Mouse (Mus musculus) liver, embryonic 13.5 days (tissue): Measurements from ENCODE around the gene Aarsd1. TPM values are rescaled to one million over a fixed set of nuclear protein-coding genes. Genes with fewer than 3 reads are reported as not detected.
"Not testable (repeated sequence)": the region's sequence is repeated elsewhere in the genome, so short reads cannot be mapped to it uniquely, and the experiment has no call there.

Source experiments
- ATAC-seq: fragments of 200-750 bp; cut with Nextera tagmentation; 2 replicates; pipeline ENCODE4 v1.8.0; 2017; ENCODE audit warnings: low read depth, mild to moderate bottlenecking, moderate number of reproducible peaks, moderate library complexity
- DNase-seq: peaks from one replicate; pipeline ENCODE4 v3.0.0; 2022
- H3K27ac ChIP-seq: fragments of 300-500 bp; sonication (generic); 2 replicates; pipeline ENCODE4 v1.5.1; 2015; ENCODE audit warnings: moderate library complexity, mild to moderate bottlenecking, inconsistent platforms
- H3K27me3 ChIP-seq: fragments of 300-500 bp; sonication (generic); 2 replicates; pipeline ENCODE4 v1.6.1; 2015; ENCODE audit warnings: mild to moderate bottlenecking, inconsistent platforms
- H3K36me3 ChIP-seq: fragments of 300-500 bp; sonication (generic); 2 replicates; pipeline ENCODE4 v1.6.1; 2015; ENCODE audit warnings: mild to moderate bottlenecking, inconsistent platforms
- H3K4me1 ChIP-seq: fragments of 300-500 bp; sonication (generic); replicated peaks from 2 replicates; pipeline ENCODE4 v1.6.1; 2015; ENCODE audit warnings: inconsistent platforms
- H3K4me2 ChIP-seq: fragments of 300-500 bp; sonication (generic); 2 replicates; pipeline ENCODE4 v1.6.1; 2015; ENCODE audit warnings: inconsistent platforms, mild to moderate bottlenecking, moderate library complexity
- H3K4me3 ChIP-seq: fragments of 300-500 bp; sonication (generic); replicated peaks from 2 replicates; pipeline ENCODE4 v1.5.1; 2015; ENCODE audit warnings: mild to moderate bottlenecking, inconsistent platforms
- H3K9ac ChIP-seq: fragments of 300-500 bp; sonication (generic); 2 replicates; pipeline ENCODE4 v1.6.1; 2015; ENCODE audit warnings: mild to moderate bottlenecking, inconsistent platforms
- H3K9me3 ChIP-seq: fragments of 300-500 bp; sonication (generic); replicated peaks from 2 replicates; pipeline ENCODE4 v1.6.1; 2016; ENCODE audit warnings: inconsistent platforms
- WGBS: fragments of 180-500 bp; shearing (Covaris S2); methylation state at CpG from one replicate; pipeline ENCODE4 v1.1.7; 2015; ENCODE audit not compliant: insufficient replicate concordance; 5-methylcytosine and 5-hydroxymethylcytosine counted together
- polyA plus RNA-seq: library from polyadenylated mRNA; unstranded; fragments of >200 nt; fragmentation: Nextera tagmentation; extraction: Ambion mirVana; gene quantifications from 2 replicates; pipeline ENCODE4 v1.2.1, GENCODE M21; 2015

Gene Aarsd1
- polyA plus RNA-seq: 63.2 and 63.7 TPM in 2 replicates

DNA sequence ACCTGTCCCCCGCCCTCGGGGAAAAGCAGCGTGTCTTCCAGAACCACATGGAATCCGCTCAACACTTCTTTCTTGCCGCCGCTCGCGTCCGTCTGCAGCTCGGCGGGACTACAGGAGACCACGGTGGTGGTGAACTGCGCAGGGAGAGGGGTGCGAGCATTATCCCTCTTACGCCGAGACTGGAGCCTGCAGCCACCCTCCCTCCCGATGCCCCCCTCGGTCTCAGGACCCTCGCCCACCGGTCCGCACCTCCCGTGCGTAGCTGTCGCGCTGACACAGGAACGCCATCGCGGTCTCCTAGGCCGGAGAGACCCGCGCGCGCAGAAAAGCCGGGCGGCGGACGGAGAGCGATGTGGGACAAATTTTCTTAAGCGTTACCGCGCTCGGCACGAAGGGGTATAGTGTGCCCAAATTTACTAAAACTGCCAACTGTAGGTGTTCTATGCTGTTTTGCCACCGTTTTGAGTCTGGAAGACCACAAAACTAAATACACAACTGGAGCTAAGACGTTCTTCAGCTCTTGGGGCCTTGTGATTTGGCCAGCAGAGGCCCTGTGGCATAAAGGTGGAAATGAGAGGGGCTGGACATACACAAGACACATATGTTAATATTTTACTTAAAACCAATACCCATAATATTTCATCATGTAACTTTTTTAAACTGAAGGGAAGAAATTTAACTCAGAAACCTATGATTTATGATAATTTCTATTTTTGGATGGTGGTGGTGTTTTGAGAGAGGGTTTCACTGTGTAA is at the start of gene Aarsd1:
Gene Aarsd1 (minus strand): TSS at position 515 of the 755 bp plus-strand sequence.
- under 1% methylated on average over 45 of the region's 45 CpGs for WGBS
- Histone ChIP-seq H3K36me3 (peaks cover 22% of the 10 kb centered on the region), H3K4me3 (peak within 1 kb of the TSS; percentile 88), H3K27me3 (no peaks in the 10 kb centered on the region), H3K4me1 (peaks cover 30% of the 10 kb centered on the region), H3K9ac (peak within 1 kb of the TSS; percentile 89), H3K9me3 (no peaks in the 10 kb centered on the region), H3K4me2 (peak within 1 kb of the TSS; percentile 86), H3K27ac (peak within 1 kb of the TSS; percentile 67)
- peak; percentile 78 for ATAC-seq
- DNase-seq: peak; percentile 81

DNA sequence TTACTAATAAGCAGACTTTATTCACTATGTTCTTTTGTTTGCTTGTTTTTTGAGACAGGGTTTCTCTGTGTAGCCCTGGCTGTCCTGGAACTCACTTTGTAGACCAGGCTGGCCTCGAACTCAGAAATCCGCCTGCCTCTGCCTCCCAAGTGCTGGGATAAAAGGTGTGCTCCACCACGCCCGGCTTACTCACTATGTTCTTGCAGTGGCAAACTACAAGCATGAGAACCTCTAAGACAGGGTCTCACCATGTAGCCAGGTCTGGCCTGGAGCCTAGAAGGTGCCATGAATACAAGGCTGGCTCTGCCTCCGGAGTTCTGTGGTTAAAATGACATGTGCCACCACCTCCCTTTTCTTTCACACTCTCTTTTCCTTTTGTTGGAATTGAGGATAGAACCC is 49.1 kb upstream of the Aarsd1 start:
- 49% methylated on average over 5 of the region's 5 CpGs for WGBS
- not testable (repeated sequence) for DNase-seq, ATAC-seq, H3K9ac ChIP-seq, H3K27ac ChIP-seq, H3K36me3 ChIP-seq, H3K9me3 ChIP-seq
- Histone ChIP-seq H3K4me3 (peak overlapping the region; percentile 69), H3K27me3 (peaks cover 79% of the 10 kb centered on the region), H3K4me1 (peaks cover 73% of the 10 kb centered on the region), H3K4me2 (peak overlapping the region; percentile 97)

DNA sequence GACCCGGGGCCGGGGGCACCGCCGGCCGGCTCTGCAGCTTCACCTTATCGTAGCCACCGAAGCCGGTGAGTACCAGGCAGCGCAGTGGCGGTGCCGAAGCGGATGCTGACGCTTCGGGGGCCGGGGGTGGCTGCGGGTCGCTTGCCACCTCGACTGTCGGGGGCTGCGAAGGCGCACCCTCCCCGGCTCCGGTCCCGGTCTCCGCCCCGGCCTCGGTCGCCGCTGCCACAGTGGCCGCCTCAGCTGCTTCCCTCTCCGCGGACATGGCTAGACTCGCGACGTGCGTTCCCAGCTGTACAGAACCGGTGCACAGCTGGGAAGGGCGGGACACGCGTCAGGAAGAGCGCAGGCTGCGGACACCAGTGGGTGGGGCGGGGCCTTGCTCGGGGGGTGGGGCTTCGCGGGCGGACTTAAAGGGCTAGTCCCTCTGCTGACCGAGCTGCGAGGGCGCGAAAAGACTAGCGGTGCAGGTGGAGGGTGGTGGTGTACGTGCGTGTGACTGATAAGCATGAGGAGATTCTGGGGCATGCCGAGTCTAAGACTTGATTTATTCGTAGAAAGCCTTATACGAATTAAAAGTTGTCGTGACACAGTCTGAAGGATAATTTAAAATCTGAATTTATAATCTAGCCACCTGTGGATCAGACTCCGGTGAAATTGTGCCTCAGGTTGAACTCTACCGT is 48.6 kb upstream of the Aarsd1 start, which contains the start of gene Vat1:
Gene Vat1 (minus strand): TSS at position 362 of the 683 bp plus-strand sequence.
- peak within 1 kb of the TSS; percentile 98 for H3K4me2 ChIP-seq
- H3K27me3 ChIP-seq: peaks cover 74% of the 10 kb centered on the region
- under 1% methylated on average over 60 of the region's 60 CpGs for WGBS
- peak within 1 kb of the TSS; percentile 60 for H3K27ac ChIP-seq
- peaks cover 3% of the 10 kb centered on the region; the same call in 1 of the 2 replicates for H3K36me3 ChIP-seq
- peaks cover 73% of the 10 kb centered on the region for H3K4me1 ChIP-seq
- DNase-seq (peak; percentile 67), ATAC-seq (peak; percentile 67)
- H3K9ac ChIP-seq: peak within 1 kb of the TSS; percentile 70
- no peaks in the 10 kb centered on the region for H3K9me3 ChIP-seq
- H3K4me3 ChIP-seq: peak within 1 kb of the TSS; percentile 69

DNA sequence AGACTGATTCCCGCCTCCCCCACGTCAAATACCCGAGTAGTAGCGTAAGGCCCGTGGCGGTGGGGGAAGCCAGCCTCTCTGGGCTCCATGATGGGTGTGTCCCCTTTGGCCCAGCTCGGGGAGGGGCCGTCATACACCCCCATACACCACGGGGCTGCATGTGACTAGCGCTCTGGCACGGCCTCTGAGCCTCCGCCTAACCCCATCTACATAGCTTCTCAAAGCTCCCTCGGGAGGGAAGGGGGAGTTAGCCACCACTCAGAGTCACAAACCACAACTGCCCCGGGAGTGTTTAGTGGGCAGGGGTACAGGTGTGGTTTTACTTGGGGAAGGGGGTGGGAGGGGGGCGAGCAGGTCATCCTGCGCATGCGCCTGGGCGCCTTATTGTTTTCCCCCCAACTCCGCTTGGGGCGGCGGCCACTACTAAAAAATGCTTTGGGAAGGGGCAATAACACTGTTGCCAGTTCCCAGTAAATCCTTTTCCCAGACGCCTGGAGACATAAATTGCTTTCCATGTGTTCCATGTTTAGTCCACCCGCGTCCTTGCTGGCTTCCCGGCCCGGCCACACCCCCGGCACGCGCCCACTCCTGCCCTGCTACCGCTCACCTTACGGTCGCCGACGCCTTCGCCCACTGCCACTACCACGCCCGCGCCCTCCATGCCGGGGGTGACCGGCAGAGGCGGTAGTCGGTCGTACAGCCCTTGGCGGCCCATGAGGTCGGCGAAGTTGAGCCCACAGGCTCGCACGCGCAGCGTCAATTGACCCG is 47.9 kb upstream of the Aarsd1 start:
- Histone ChIP-seq H3K4me3 (peak overlapping the region; percentile 69), H3K27ac (peak overlapping the region; percentile 60), H3K9me3 (no peaks in the 10 kb centered on the region), H3K27me3 (peaks cover 66% of the 10 kb centered on the region), H3K4me2 (peak overlapping the region; percentile 97), H3K9ac (peak overlapping the region; percentile 70), H3K36me3 (peaks cover 7% of the 10 kb centered on the region), H3K4me1 (peaks cover 73% of the 10 kb centered on the region)
- WGBS: under 1% methylated on average over 51 of the region's 51 CpGs
- ATAC-seq (peak; percentile 37), DNase-seq (peak; percentile 42)

DNA sequence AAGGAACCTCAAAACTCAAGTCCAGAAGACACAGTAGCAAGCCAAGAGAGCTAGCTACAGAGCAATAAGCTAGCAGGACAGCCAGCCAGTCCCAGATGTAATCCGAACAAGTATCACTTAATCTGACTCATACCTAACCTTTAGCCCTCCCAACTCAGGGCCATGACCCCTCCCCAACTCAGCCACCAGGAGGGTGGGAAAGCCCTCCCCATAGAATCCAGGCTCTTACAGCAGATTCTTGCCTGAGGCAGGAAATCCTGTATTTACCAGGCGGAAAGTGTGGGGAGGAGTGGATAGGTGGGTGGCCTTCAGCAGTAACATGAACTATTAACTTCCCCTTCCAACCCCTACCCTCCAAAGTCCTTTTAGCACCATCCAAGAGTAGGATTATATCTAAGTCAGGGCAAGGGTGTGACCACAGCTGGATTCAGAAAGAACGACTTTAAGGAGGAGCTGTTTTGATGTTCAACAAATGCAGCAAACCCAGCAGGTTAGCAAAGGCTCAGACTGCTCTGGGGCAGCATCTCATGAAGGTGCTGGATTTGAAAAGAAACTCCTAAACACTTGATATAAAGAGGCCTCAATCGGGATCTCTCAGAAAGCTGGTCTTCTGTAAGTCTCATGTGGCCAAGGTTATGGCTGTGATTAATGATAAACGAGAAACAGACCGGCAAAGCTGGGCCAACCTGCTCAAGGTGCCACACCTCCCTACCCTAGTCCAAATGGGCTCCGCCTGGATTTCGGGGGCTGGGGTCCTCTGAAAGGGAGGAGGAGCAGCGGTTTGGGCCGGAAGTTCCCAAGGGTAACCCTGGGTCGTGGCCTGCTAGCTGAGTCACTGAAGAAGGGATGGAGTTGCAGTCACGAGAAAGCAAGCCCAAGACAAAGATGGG is 47.0 kb upstream of the Aarsd1 start, which contains the start of gene Rnd2:
Gene Rnd2 (plus strand): TSS at position 789 of the 890 bp plus-strand sequence.
- no peak for ATAC-seq
- H3K4me2 ChIP-seq: peak within 1 kb of the TSS; percentile 97
- H3K4me1 ChIP-seq: peaks cover 77% of the 10 kb centered on the region

DNA sequence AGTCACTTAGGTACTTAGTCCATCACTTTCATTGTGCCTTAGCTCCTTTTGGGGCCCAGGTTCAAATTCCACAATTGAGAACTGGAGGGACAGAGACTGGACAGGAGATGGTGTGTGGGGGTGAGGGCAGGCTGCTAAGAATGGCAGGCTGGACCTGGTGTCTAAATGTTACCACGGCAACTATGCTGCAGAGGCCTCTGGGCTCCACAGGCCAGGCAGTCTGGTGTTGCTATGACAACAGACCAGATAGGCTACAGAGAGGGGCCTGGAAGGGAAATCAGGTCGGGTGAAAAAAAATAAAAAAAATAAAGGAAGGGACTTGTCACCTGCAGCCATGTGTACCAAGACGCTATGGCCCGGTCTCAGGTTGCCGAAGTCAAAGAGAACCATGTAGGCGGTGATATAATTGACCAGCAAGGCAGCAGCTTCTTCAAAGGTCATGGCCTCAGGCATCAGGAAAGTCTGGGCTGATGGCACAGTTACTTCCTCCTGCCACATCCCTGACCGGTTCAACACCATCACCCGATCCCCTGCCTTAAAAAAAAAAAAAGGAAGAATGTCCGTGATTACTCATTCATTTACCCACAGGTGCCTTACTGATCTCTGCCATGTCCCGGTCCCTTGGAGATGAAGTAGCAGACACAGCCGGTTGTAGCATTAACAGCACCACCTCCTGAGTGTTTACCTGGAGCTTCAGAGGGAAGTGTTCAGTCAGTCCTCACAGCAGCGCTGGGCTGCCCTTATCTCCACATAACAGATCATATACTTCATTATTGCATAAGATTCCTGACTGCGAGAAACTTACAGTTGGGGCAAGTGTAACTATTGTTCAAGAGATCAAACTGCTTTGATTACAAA is 45.4 kb upstream of the Aarsd1 start:
- peaks cover 44% of the 10 kb centered on the region for H3K27me3 ChIP-seq
- peak overlapping the region; percentile 97 for H3K4me2 ChIP-seq
- H3K4me3 ChIP-seq: no peak overlapping the region
- H3K36me3 ChIP-seq: peaks cover 32% of the 10 kb centered on the region
- H3K27ac ChIP-seq: no peak overlapping the region
- peaks cover 71% of the 10 kb centered on the region for H3K4me1 ChIP-seq
- 22% methylated on average over 13 of the region's 13 CpGs for WGBS
- DNase-seq: no peak
- H3K9ac ChIP-seq: 0 out of 2 replicates have a peak overlapping the region, but pooled peaks have one; percentile 9
- ATAC-seq: no peak
- H3K9me3 ChIP-seq: no peaks in the 10 kb centered on the region

More for the DNA sequence above, 47.0 kb upstream of the Aarsd1 start, which contains the start of gene Rnd2:
- no peak for DNase-seq
- H3K36me3 ChIP-seq: peaks cover 16% of the 10 kb centered on the region
- peaks cover 60% of the 10 kb centered on the region for H3K27me3 ChIP-seq
- WGBS: 11% methylated on average over 12 of the region's 12 CpGs
- peak within 1 kb of the TSS; percentile 70 for H3K9ac ChIP-seq
- H3K27ac ChIP-seq: peak within 1 kb of the TSS; percentile 60
- no peaks in the 10 kb centered on the region for H3K9me3 ChIP-seq
- peak within 1 kb of the TSS; percentile 69 for H3K4me3 ChIP-seq

DNA sequence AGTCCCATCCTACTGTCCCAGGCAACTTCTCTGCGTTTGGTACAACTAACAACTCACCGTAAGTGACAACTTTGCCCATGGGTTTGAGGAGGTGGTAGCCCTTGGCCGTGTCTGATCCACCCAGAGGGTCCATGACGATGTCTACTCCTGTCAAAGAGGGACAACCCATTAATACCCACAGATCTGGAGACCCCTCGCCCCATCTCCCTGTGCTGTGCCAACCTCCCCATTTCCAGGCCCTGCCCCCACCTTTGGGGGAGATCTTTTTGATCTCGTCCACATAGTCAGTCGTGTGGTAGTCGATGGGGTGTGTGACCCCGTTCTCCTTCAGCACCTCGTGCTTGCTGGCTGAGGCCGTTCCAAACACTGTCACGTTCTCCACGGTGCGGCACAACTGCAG is 44.7 kb upstream of the Aarsd1 start:
- no peaks in the 10 kb centered on the region for H3K9me3 ChIP-seq
- H3K4me2 ChIP-seq: no peak overlapping the region
- peaks cover 65% of the 10 kb centered on the region for H3K4me1 ChIP-seq
- no peak overlapping the region for H3K27ac ChIP-seq
- H3K9ac ChIP-seq: no peak overlapping the region
- 82% methylated on average over 14 of the region's 14 CpGs for WGBS
- H3K4me3 ChIP-seq: no peak overlapping the region
- ATAC-seq (no peak), DNase-seq (no peak)
- peaks cover 39% of the 10 kb centered on the region for H3K36me3 ChIP-seq
- peaks cover 38% of the 10 kb centered on the region for H3K27me3 ChIP-seq

DNA sequence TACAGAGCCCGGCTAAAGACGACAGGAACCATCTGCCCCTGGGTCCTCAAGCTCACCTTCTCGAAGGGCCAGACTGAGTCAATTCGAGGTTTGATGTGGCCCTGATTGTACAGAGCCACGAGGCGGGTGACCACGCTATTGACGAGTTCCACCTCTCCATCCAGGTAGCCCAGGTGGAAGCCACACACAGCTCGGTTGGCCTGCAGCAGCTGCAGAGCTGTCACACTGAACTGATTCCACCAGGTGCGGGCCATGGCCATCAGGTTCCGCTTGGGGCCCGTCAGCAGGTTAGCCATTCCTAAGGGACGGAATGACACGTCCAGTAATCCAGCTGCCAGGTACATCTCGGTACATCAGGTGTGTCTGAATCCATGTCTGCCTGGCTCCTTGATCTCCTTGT is 42.9 kb upstream of the Aarsd1 start:
- Histone ChIP-seq H3K27me3 (peaks cover 19% of the 10 kb centered on the region), H3K27ac (no peak overlapping the region), H3K9ac (no peak overlapping the region), H3K9me3 (no peaks in the 10 kb centered on the region), H3K4me2 (no peak overlapping the region), H3K4me3 (no peak overlapping the region), H3K4me1 (peaks cover 55% of the 10 kb centered on the region), H3K36me3 (peaks cover 48% of the 10 kb centered on the region)
- ATAC-seq (no peak), DNase-seq (no peak)
- WGBS: 88% methylated on average over 15 of the region's 15 CpGs

DNA sequence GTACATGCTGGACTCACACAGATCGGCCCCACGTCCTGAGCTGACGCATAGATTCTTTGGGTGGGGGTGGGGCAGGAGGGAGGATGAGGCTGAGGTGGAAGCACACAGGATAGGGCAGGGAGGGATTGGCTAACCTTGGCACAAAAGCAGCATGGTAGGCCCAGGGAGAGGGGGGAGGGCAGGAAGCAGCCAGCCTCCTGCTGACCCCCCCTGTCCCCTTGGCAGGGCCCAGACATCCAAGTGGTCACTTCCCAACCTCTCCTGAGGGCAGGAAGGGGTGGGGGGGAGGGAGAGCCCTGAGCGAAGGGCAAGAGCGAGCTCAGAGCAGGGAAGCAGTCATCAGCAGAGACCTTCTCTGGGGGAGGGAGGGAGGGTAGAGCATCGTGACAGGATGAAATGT is 42.3 kb upstream of the Aarsd1 start:
- Histone ChIP-seq H3K27me3 (peaks cover 13% of the 10 kb centered on the region), H3K9me3 (no peaks in the 10 kb centered on the region), H3K36me3 (peaks cover 48% of the 10 kb centered on the region), H3K9ac (no peak overlapping the region), H3K4me2 (no peak overlapping the region), H3K27ac (no peak overlapping the region), H3K4me3 (no peak overlapping the region), H3K4me1 (peaks cover 49% of the 10 kb centered on the region)
- no peak for DNase-seq
- WGBS: 78% methylated on average over 6 of the region's 6 CpGs
- 0 out of 2 replicates have a peak, but pooled peaks have one; percentile 14 for ATAC-seq
